9 mouse cellular contexts compared by ENCODE assay signal in the genomic region with DNA sequence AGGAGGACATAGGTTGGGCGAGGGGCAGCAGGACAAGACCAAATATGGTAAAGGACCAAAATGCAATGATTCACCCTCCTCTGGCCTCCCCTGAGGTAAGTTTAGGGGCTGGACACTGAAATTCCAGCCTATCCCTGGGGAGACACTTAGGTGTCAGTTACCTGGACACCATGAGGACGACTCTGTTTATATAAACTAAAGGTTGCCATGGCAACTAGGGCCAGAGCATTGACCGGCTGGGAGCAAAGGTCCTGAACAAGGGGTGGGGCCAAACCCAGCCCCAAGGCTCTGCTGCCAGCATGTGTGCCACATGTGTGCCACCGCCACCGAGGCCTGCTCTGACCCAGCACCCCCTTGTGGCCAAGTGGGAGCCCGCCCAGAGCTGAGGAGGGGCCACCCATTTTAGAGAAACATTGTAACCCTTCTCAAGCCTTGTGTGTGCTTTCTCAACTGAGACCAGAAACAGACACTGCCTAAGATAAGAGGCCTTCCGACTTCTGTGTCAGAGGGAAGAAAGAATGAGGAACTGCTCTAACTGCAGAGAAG. TPM values are rescaled to one million over a fixed set of nuclear protein-coding genes. Genes with fewer than 3 reads are reported as not detected.
DNase-seq lines count a peak whose midpoint lies in the region; ATAC-seq and TF ChIP-seq lines count a peak whose summit lies in the region.
"Had no signal": no experiment of that assay in that cellular context is flagged by ENCODE, and none has a peak within 500 bp of the region (broad histone marks: within the 10 kb centered on the region; RNA-seq: fewer than 3 reads in every experiment).

No protein-coding gene starts in this region.

- peak overlapping the region; percentile 51 for H3K4me2 ChIP-seq in intestine, postnatal 0 days (replicated peaks; ENCODE audit: low read depth)
- H3K4me2 ChIP-seq in lung, embryonic 14.5 days: no peak overlapping the region

- H3K27ac ChIP-seq in intestine, postnatal 0 days (ENCODE audit: low read depth, low read length): peak overlapping the region; percentile 97
- peak overlapping the region; percentile 85; the same call in 1 of the 2 replicates for H3K27ac ChIP-seq in lung, embryonic 14.5 days (ENCODE audit: low read depth)

- no peaks in the 10 kb centered on the region for H3K9me3 ChIP-seq in E14TG2a.4 (ENCODE audit: low read length)
- no peaks in the 10 kb centered on the region for H3K9me3 ChIP-seq in intestine, postnatal 0 days (ENCODE audit: control insufficient read depth)
- no peaks in the 10 kb centered on the region for H3K9me3 ChIP-seq in lung, embryonic 14.5 days (ENCODE audit: low read depth, low read length)

- peaks cover 48% of the 10 kb centered on the region for H3K4me1 ChIP-seq in E14TG2a.4 (replicated peaks; ENCODE audit: low read depth, low read length)
- peaks cover 8% of the 10 kb centered on the region for H3K4me1 ChIP-seq in intestine, postnatal 0 days (replicated peaks; ENCODE audit: control insufficient read depth, insufficient read depth, low read length)
- peaks cover 10% of the 10 kb centered on the region; the same call in 1 of the 2 replicates for H3K4me1 ChIP-seq in lung, embryonic 14.5 days (ENCODE audit: insufficient read depth)

- WGBS in intestine, postnatal 0 days: 6% methylated on average over 7 of the region's 7 CpGs
- WGBS in lung, embryonic 14.5 days: 19% methylated on average over 7 of the region's 7 CpGs

- H3K27me3 ChIP-seq in E14TG2a.4 (ENCODE audit: insufficient read depth, low read length): peaks cover 18% of the 10 kb centered on the region
- no peaks in the 10 kb centered on the region for H3K27me3 ChIP-seq in intestine, postnatal 0 days (replicated peaks; ENCODE audit: control insufficient read depth, insufficient read depth, low read length)
- no peaks in the 10 kb centered on the region for H3K27me3 ChIP-seq in lung, embryonic 14.5 days (ENCODE audit: insufficient read depth, low read length)

- peak; percentile 56 for DNase-seq in 416B (ENCODE audit: low read depth)
- peak; percentile 44 for DNase-seq in lung, embryonic 14.5 days
- DNase-seq in thymus, postnatal 36 days: peak; percentile 9 to 14
- no peak for DNase-seq in left cerebral cortex, adult 8-10 months (ENCODE audit: low spot score in 2 of 2)

- H3K36me3 ChIP-seq in E14TG2a.4 (ENCODE audit: insufficient read depth, low read length): no peaks in the 10 kb centered on the region
- no peaks in the 10 kb centered on the region for H3K36me3 ChIP-seq in intestine, postnatal 0 days (ENCODE audit: control insufficient read depth, insufficient read depth)
- no peaks in the 10 kb centered on the region for H3K36me3 ChIP-seq in lung, embryonic 14.5 days (ENCODE audit: insufficient read depth)

- 0 out of 2 replicates have a peak overlapping the region, but pooled peaks have one; percentile 26 for H3K9ac ChIP-seq in intestine, postnatal 0 days (ENCODE audit: low read depth, low read length)
- H3K9ac ChIP-seq in lung, embryonic 14.5 days: no peak overlapping the region

- peak; percentile 52 for TF ChIP-seq CTCF in E14TG2a.4 (conservative IDR thresholded peaks at IDR 0.05; ENCODE audit: low read length)
- peak; percentile 92 for TF ChIP-seq CTCF in intestine, postnatal 0 days (IDR thresholded peaks at IDR 0.05; ENCODE audit: low read depth)
- peak; percentile 65 for TF ChIP-seq CTCF in lung, embryonic 14.5 days (IDR thresholded peaks at IDR 0.05; ENCODE audit: low read depth)

- ATAC-seq in intestine, postnatal 0 days: peak; percentile 79
- ATAC-seq in lung, embryonic 14.5 days (ENCODE audit: insufficient read depth): no peak
- no peak for ATAC-seq in frontal cortex, adult (ENCODE audit: low TSS enrichment)

- no peak overlapping the region for H3K4me3 ChIP-seq in E14TG2a.4 (replicated peaks; ENCODE audit: low read length)
- H3K4me3 ChIP-seq in intestine, postnatal 0 days (ENCODE audit: low read depth, low read length): no peak overlapping the region
- no peak overlapping the region for H3K4me3 ChIP-seq in lung, embryonic 14.5 days (ENCODE audit: low read depth, low read length)
- H3K4me3 ChIP-seq: erythroblast, embryonic 14.5 days had no signal

RNA-seq across cellular contexts. Expression of a gene that starts 10.0 kb away (rescaled TPM):
- polyA plus RNA-seq in intestine, postnatal 0 days (2015; fragmentation: Nextera tagmentation; extraction: Ambion mirVana): 364 and 368 TPM in 2 replicates
- 148 TPM in 2 replicates for polyA plus RNA-seq in lung, embryonic 14.5 days (2014; fragmentation: Nextera tagmentation; extraction: Ambion mirVana)
- total RNA-seq in left cerebral cortex, adult 8-10 months (2022): 1 to 10 TPM in 2 of 4 experiments, under 1 TPM in 2; 0.26 to 2.5 (median 1.3) TPM

RNA-seq across cellular contexts. Expression of a gene that starts 13.7 kb away (rescaled TPM):
- polyA plus RNA-seq in intestine, postnatal 0 days (2015; fragmentation: Nextera tagmentation; extraction: Ambion mirVana): 940 and 1,037 TPM in 2 replicates
- 183 and 192 TPM in 2 replicates for polyA plus RNA-seq in lung, embryonic 14.5 days (2014; fragmentation: Nextera tagmentation; extraction: Ambion mirVana)
- under 1 TPM; 0.17 to 0.95 (median 0.23) TPM for total RNA-seq in left cerebral cortex, adult 8-10 months (2022)
- total RNA-seq: neutrophil, adult 5-6 weeks had no signal

RNA-seq across cellular contexts. Expression of a gene that starts 55.6 kb away (rescaled TPM):
- polyA plus RNA-seq in intestine, postnatal 0 days (2015; fragmentation: Nextera tagmentation; extraction: Ambion mirVana): 47.8 and 53.0 TPM in 2 replicates
- polyA plus RNA-seq in lung, embryonic 14.5 days (2014; fragmentation: Nextera tagmentation; extraction: Ambion mirVana): 134 and 137 TPM in 2 replicates
- total RNA-seq in left cerebral cortex, adult 8-10 months (2022): 100 to 1,000 TPM; 191 to 203 (median 200) TPM

Comparison
In these comparisons a context has a peak if more than half of its experiments do, and no peak if none do; other contexts are left out.
1. DNase-seq: peak in 416B (single experiment), lung, embryonic 14.5 days (single experiment) and thymus, postnatal 36 days (2 of 2); none in left cerebral cortex, adult 8-10 months (0 of 2).
2. Peak in every context shown above with its lines, with median percentiles within 50 percentile points of each other: CTCF ChIP-seq.